Mouse (Mus musculus) MEL (cell line): Measurements from ENCODE around the gene Zfp334. TPM values are rescaled to one million over a fixed set of nuclear protein-coding genes. Genes with fewer than 3 reads are reported as not detected.

Experiments used
- DNase-seq: peaks from one replicate; pipeline ENCODE4 v3.0.0; 2011; ENCODE audit warnings: low read depth, low spot score
- H3K27ac ChIP-seq: 2 replicates; pipeline ENCODE4 v1.5.1; 2012; ENCODE audit warnings: low read depth, mild to moderate bottlenecking, control low read depth, low read length, moderate library complexity; ENCODE audit not compliant: control insufficient read depth
- H3K27me3 ChIP-seq, 2 experiments: fragments of 150-350 bp in 1 of 2; sonication (generic) in 1 of 2; 2 replicates each; pipeline ENCODE4 v1.6.1; 2012; ENCODE audit warnings: low read length in 2 of 2, mild to moderate bottlenecking in 2 of 2, improper control_type of control experiment in 1 of 2, moderate library complexity in 1 of 2; ENCODE audit not compliant: insufficient read depth in 2 of 2, control insufficient read depth in 1 of 2
- H3K36me3 ChIP-seq, 2 experiments: 2 replicates each; pipeline ENCODE4 v1.6.1; 2012 to 2014; ENCODE audit warnings: low read length in 2 of 2, improper control_type of control experiment in 1 of 2, inconsistent platforms in 1 of 2, mild to moderate bottlenecking in 1 of 2; ENCODE audit not compliant: insufficient read depth in 2 of 2, control insufficient read depth in 1 of 2
- H3K4me1 ChIP-seq, 2 experiments: fragments of 150-350 bp in 1 of 2; sonication (generic) in 1 of 2; 2 replicates each; pipeline ENCODE4 v1.6.1; 2012; ENCODE audit warnings: low read length in 2 of 2, improper control_type of control experiment in 1 of 2, mild to moderate bottlenecking in 1 of 2; ENCODE audit not compliant: insufficient read depth in 2 of 2, control insufficient read depth in 1 of 2
- H3K4me3 ChIP-seq, 2 experiments: fragments of 150-350 bp in 1 of 2; sonication (generic) in 1 of 2; 2 replicates each; pipeline ENCODE4 v1.5.1; 2012; ENCODE audit warnings: low read depth in 2 of 2, low read length in 2 of 2, mild to moderate bottlenecking in 2 of 2, moderate library complexity in 2 of 2, control low read depth in 1 of 2, improper control_type of control experiment in 1 of 2; ENCODE audit not compliant: control insufficient read depth in 1 of 2, insufficient read depth in 1 of 2
- H3K79me2 ChIP-seq: 2 replicates; pipeline ENCODE4 v1.6.1; 2012; ENCODE audit warnings: mild to moderate bottlenecking, low read length, moderate library complexity; ENCODE audit not compliant: control insufficient read depth, poor library complexity, insufficient read depth
- H3K9ac ChIP-seq: 2 replicates; pipeline ENCODE4 v1.6.1; 2012; ENCODE audit warnings: low read depth, mild to moderate bottlenecking, control low read depth, low read length, moderate library complexity; ENCODE audit not compliant: control insufficient read depth, poor library complexity, severe bottlenecking
- H3K9me3 ChIP-seq: fragments of 150-350 bp; sonication (generic); replicated peaks from 2 replicates; pipeline ENCODE4 v1.6.1; 2012; ENCODE audit warnings: mild to moderate bottlenecking, low read length, improper control_type of control experiment, moderate library complexity; ENCODE audit not compliant: insufficient read depth
- BHLHE40 ChIP-seq: IDR thresholded peaks from 2 replicates; pipeline ENCODE4 v1.6.1; 2012; ENCODE audit warnings: low read depth, mild to moderate bottlenecking, inconsistent platforms, low read length, improper control_type of control experiment, borderline replicate concordance
- CHD1 ChIP-seq: IDR thresholded peaks from 2 replicates; pipeline ENCODE4 v1.6.1; 2012; ENCODE audit warnings: low read depth, mild to moderate bottlenecking, inconsistent platforms, low read length, improper control_type of control experiment
- CHD2 ChIP-seq: IDR thresholded peaks from 2 replicates; pipeline ENCODE4 v1.6.1; 2011; ENCODE audit warnings: low read length, improper control_type of control experiment
- CTCF ChIP-seq, 3 experiments: IDR thresholded peaks in 2 of 3; conservative IDR thresholded peaks in 1 of 3; 2 replicates each; pipeline ENCODE4 v1.5.1; 2011 to 2012; ENCODE audit warnings: low read length in 3 of 3, low read depth in 2 of 3, mild to moderate bottlenecking in 2 of 3, improper control_type of control experiment in 1 of 3, inconsistent platforms in 1 of 3, mixed read lengths in 1 of 3, moderate library complexity in 1 of 3; ENCODE audit not compliant: control insufficient read depth in 1 of 3, insufficient read depth in 1 of 3, poor library complexity in 1 of 3, severe bottlenecking in 1 of 3
- ELF1 ChIP-seq: IDR thresholded peaks from 2 replicates; pipeline ENCODE4 v1.6.1; 2014; ENCODE audit warnings: low read depth, mild to moderate bottlenecking, inconsistent platforms, low read length, improper control_type of control experiment, moderate library complexity
- EP300 ChIP-seq, 2 experiments: IDR thresholded peaks; 2 replicates each; pipeline ENCODE4 v1.6.1; 2011; ENCODE audit warnings: improper control_type of control experiment in 2 of 2, low read length in 2 of 2, low read depth in 1 of 2, mild to moderate bottlenecking in 1 of 2
- GATA1 ChIP-seq: IDR thresholded peaks from 2 replicates; pipeline ENCODE4 v1.6.1; 2011; ENCODE audit warnings: low read depth, low read length, improper control_type of control experiment
- HCFC1 ChIP-seq: IDR thresholded peaks from 2 replicates; pipeline ENCODE4 v1.6.1; 2012; ENCODE audit warnings: low read depth, mild to moderate bottlenecking, inconsistent platforms, low read length, improper control_type of control experiment, moderate library complexity
- MAFK ChIP-seq: IDR thresholded peaks from 2 replicates; pipeline ENCODE4 v1.6.1; 2011; ENCODE audit warnings: low read depth, mild to moderate bottlenecking, low read length, improper control_type of control experiment, borderline replicate concordance
- MAX ChIP-seq: IDR thresholded peaks from 2 replicates; pipeline ENCODE4 v1.6.1; 2011; ENCODE audit warnings: low read length, improper control_type of control experiment
- MAZ ChIP-seq: IDR thresholded peaks from 2 replicates; pipeline ENCODE4 v1.6.1; 2012; ENCODE audit warnings: low read depth, mild to moderate bottlenecking, inconsistent platforms, low read length, improper control_type of control experiment
- MEF2A ChIP-seq: IDR thresholded peaks from 2 replicates; pipeline ENCODE4 v1.6.1; 2014; ENCODE audit warnings: low read depth, mild to moderate bottlenecking, inconsistent platforms, low read length, improper control_type of control experiment; ENCODE audit not compliant: poor library complexity, insufficient replicate concordance, severe bottlenecking; ENCODE audit errors: extremely low read depth
- MXI1 ChIP-seq: IDR thresholded peaks from 2 replicates; pipeline ENCODE4 v1.6.1; 2011; ENCODE audit warnings: mild to moderate bottlenecking, low read depth, low read length, improper control_type of control experiment
- MYB ChIP-seq: IDR thresholded peaks from 2 replicates; pipeline ENCODE4 v1.6.1; 2011; ENCODE audit warnings: mild to moderate bottlenecking, low read depth, low read length, improper control_type of control experiment
- NRF1 ChIP-seq: IDR thresholded peaks from 2 replicates; pipeline ENCODE4 v1.6.1; 2014; ENCODE audit warnings: low read depth, mild to moderate bottlenecking, inconsistent platforms, low read length, improper control_type of control experiment, moderate library complexity; ENCODE audit not compliant: poor library complexity, insufficient read depth, severe bottlenecking
- POLR2A ChIP-seq, 2 experiments: IDR thresholded peaks; 2 replicates each; pipeline ENCODE4 v1.6.1; 2011 to 2012; ENCODE audit warnings: low read length in 2 of 2, mild to moderate bottlenecking in 2 of 2, control low read depth in 1 of 2, improper control_type of control experiment in 1 of 2, low read depth in 1 of 2, moderate library complexity in 1 of 2; ENCODE audit not compliant: control insufficient read depth in 1 of 2, insufficient read depth in 1 of 2, poor library complexity in 1 of 2
- POLR2AphosphoS2 ChIP-seq: IDR thresholded peaks from 2 replicates; pipeline ENCODE4 v1.6.1; 2011; ENCODE audit warnings: low read length, improper control_type of control experiment
- POLR2AphosphoS5 ChIP-seq: IDR thresholded peaks from 2 replicates; pipeline ENCODE4 v1.6.1; 2012; ENCODE audit warnings: low read depth, borderline replicate concordance, mild to moderate bottlenecking, inconsistent platforms, low read length, moderate library complexity, mixed read lengths
- RAD21 ChIP-seq: IDR thresholded peaks from 2 replicates; pipeline ENCODE4 v1.6.1; 2011; ENCODE audit warnings: mild to moderate bottlenecking, low read depth, low read length, improper control_type of control experiment
- SIN3A ChIP-seq: IDR thresholded peaks from 2 replicates; pipeline ENCODE4 v1.6.1; 2012; ENCODE audit warnings: low read length, improper control_type of control experiment, inconsistent platforms
- SMC3 ChIP-seq: IDR thresholded peaks from 2 replicates; pipeline ENCODE4 v1.6.1; 2011; ENCODE audit warnings: low read depth, low read length, improper control_type of control experiment
- TAL1 ChIP-seq: IDR thresholded peaks from 2 replicates; pipeline ENCODE4 v1.6.1; 2012; ENCODE audit warnings: mild to moderate bottlenecking, inconsistent platforms, low read length, moderate library complexity, mixed read lengths
- TCF12 ChIP-seq: IDR thresholded peaks from 2 replicates; pipeline ENCODE4 v1.6.1; 2014; ENCODE audit warnings: low read depth, mild to moderate bottlenecking, inconsistent platforms, low read length, improper control_type of control experiment, moderate library complexity
- UBTF ChIP-seq: IDR thresholded peaks from 2 replicates; pipeline ENCODE4 v1.6.1; 2012; ENCODE audit warnings: low read depth, mild to moderate bottlenecking, inconsistent platforms, low read length, improper control_type of control experiment, moderate library complexity, borderline replicate concordance; ENCODE audit not compliant: insufficient read depth
- ZC3H11A ChIP-seq: IDR thresholded peaks from 2 replicates; pipeline ENCODE4 v1.6.1; 2012; ENCODE audit warnings: low read depth, mild to moderate bottlenecking, inconsistent platforms, low read length, improper control_type of control experiment
- ZKSCAN1 ChIP-seq: IDR thresholded peaks from 2 replicates; pipeline ENCODE4 v1.6.1; 2012; ENCODE audit warnings: low read depth, mild to moderate bottlenecking, inconsistent platforms, low read length, improper control_type of control experiment, moderate library complexity
- ZMIZ1 ChIP-seq: IDR thresholded peaks from 2 replicates; pipeline ENCODE4 v1.6.1; 2012; ENCODE audit warnings: low read depth, mild to moderate bottlenecking, inconsistent platforms, low read length, improper control_type of control experiment, moderate library complexity
- ZNF384 ChIP-seq: IDR thresholded peaks from 2 replicates; pipeline ENCODE4 v1.6.1; 2012; ENCODE audit warnings: low read depth, mild to moderate bottlenecking, inconsistent platforms, low read length, improper control_type of control experiment
- polyA plus RNA-seq, 2 experiments: library from polyadenylated mRNA; stranded (reverse) in 1 of 2; unstranded in 1 of 2; fragments of >175 nt in 1 of 2; fragments of >200 nt in 1 of 2; gene quantifications; 2 replicates each; pipeline versions ENCODE4 v1.2.1 to v1.2.4; 2012; ENCODE audit warnings: low replicate concordance in 2 of 2, low read depth in 1 of 2; ENCODE audit not compliant: insufficient read length in 2 of 2, insufficient read depth in 1 of 2, missing spikeins in 1 of 2
- total RNA-seq: library from RNA; depleted of rRNA; stranded (reverse); fragments of 300-350 nt; gene quantifications from 2 replicates; pipeline ENCODE4 v1.2.3, GENCODE M21; 2012

The Zfp334 gene
- total and polyA plus RNA-seq, 3 experiments = not detected

- peaks cover 0 to 22% of the 10 kb centered on the region in 2 experiments; a peak in 2 of 4 replicates for H3K36me3 ChIP-seq
- H3K9me3 ChIP-seq = no peaks in the 10 kb centered on the region
- H3K27me3 ChIP-seq = no peaks in the 10 kb centered on the region
- peaks cover 13% of the 10 kb centered on the region for H3K79me2 ChIP-seq
- TF ChIP-seq GATA1 = no peak
- TF ChIP-seq RAD21 = no peak
- TF ChIP-seq MXI1 = no peak
- TF ChIP-seq CHD1 = no peak
- no peak for TF ChIP-seq CTCF (IDR thresholded peaks at IDR 0.05 in 2 of 3, conservative IDR thresholded peaks at IDR 0.05 in 1 of 3; ENCODE audit: control insufficient read depth in 1 of 3, insufficient read depth in 1 of 3, low read depth in 2 of 3, low read length in 3 of 3, poor library complexity in 1 of 3, severe bottlenecking in 1 of 3)
- TF ChIP-seq, all 39 proteins: peak for 0
- peaks cover 0 to 42% of the 10 kb centered on the region in 2 experiments; a peak in 3 of 4 replicates for H3K4me1 ChIP-seq
- no peak overlapping the region for H3K9ac ChIP-seq
- no peak overlapping the region for H3K4me3 ChIP-seq
- H3K27ac ChIP-seq = no peak overlapping the region
- DNase-seq = no peak
These were observed 59.3 kb downstream of the Zfp334 start for GRCm38 (mm10) chr2:165328746-165329145.

DNA sequence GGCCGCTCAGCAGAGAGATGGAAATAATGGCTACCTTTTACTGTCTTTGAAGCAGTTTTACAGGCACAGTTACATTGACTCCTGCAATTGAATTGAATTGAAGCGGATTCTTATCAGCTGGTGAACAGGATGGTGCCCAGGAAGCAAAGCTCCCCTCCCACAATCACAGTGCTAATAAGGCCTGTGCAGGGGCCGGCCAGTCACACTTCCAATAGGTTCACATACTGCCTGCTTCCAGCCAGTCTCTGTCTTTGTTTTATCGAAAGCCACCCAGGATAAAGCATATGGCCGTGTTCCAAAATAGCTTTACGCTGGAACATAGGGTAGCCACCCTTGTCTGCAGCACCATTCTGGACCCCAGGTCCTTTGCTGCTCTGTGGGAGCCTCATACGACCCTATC lies 60.7 kb downstream of the Zfp334 start:
- peak overlapping the region; percentile 63; the same call in 1 of the 2 replicates for H3K9ac ChIP-seq
- peaks cover 0 to 41% of the 10 kb centered on the region in 2 experiments; a peak in 3 of 4 replicates for H3K4me1 ChIP-seq
- H3K27me3 ChIP-seq = no peaks in the 10 kb centered on the region
- no peaks in the 10 kb centered on the region for H3K9me3 ChIP-seq
- H3K79me2 ChIP-seq = peaks cover 17% of the 10 kb centered on the region
- TF ChIP-seq POLR2A (IDR thresholded peaks at IDR 0.05; ENCODE audit: control insufficient read depth in 1 of 2, insufficient read depth in 1 of 2, low read depth in 1 of 2, low read length in 2 of 2, poor library complexity in 1 of 2) (no peak), ELF1 (no peak), EP300 (IDR thresholded peaks at IDR 0.05; ENCODE audit: low read depth in 1 of 2, low read length in 2 of 2) (no peak), TCF12 (0 out of 2 replicates have a peak, but pooled peaks have one; percentile 21), TAL1 (peak; percentile 32; the same call in 1 of the 2 replicates), CHD1 (no peak), MEF2A (no peak), HCFC1 (no peak), MAFK (no peak), ZMIZ1 (no peak), ZC3H11A (no peak), ZKSCAN1 (no peak), BHLHE40 (no peak), MAX (no peak), SIN3A (no peak), MYB (no peak), POLR2AphosphoS2 (no peak), NRF1 (no peak), ZNF384 (no peak), MAZ (no peak), UBTF (no peak), CHD2 (no peak), GATA1 (peak; percentile 49), SMC3 (no peak), POLR2AphosphoS5 (no peak)
- TF ChIP-seq, all 39 proteins: peak for 3
- peaks cover 0 to 22% of the 10 kb centered on the region in 2 experiments; a peak in 2 of 4 replicates for H3K36me3 ChIP-seq
- H3K4me3 ChIP-seq = peak overlapping the region; percentile 62 to 71; a peak in 3 of 4 replicates
- DNase-seq = peak; percentile 59
- no peak overlapping the region for H3K27ac ChIP-seq
